Mouse (Mus musculus): ENCODE data around the gene Arap1. TPM values are rescaled to one million over a fixed set of nuclear protein-coding genes. Genes with fewer than 3 reads are reported as not detected.

Arap1 gene
- polyA plus RNA-seq, 1 experiment from 2014 or later = 7.0 TPM

- H3K9ac ChIP-seq (replicated peaks) = peak overlapping the region; percentile 53
- peak overlapping the region; percentile 98 for H3K4me2 ChIP-seq (replicated peaks)
- peak overlapping the region; percentile 56 for H3K4me3 ChIP-seq
- peaks cover 15% of the 10 kb centered on the region for H3K4me1 ChIP-seq
- 5% methylated on average over 13 of the region's 13 CpGs for WGBS
- ATAC-seq (replicated peaks) = 0 out of 2 replicates have a peak, but pooled peaks have one; percentile 12
- H3K36me3 ChIP-seq = no peaks in the 10 kb centered on the region
- H3K27me3 ChIP-seq = peaks cover 14% of the 10 kb centered on the region; the same call in 1 of the 2 replicates
- H3K27ac ChIP-seq (replicated peaks) = no peak overlapping the region
- no peaks in the 10 kb centered on the region for H3K9me3 ChIP-seq
Measured at GRCm38 (mm10) chr7:101348312-101348711, 445 bp downstream of the Arap1 start.

GRCm38 (mm10) chr7:101349861-101350260 is 2.0 kb downstream of the Arap1 start:
- peak; percentile 21; the same call in 1 of the 2 replicates for ATAC-seq (replicated peaks)
- H3K27me3 ChIP-seq = peaks cover 14% of the 10 kb centered on the region; the same call in 1 of the 2 replicates
- no peak overlapping the region for H3K4me2 ChIP-seq (replicated peaks)

GRCm38 (mm10) chr7:101352404-101352803 is 4.5 kb downstream of the Arap1 start:
- ATAC-seq (replicated peaks) = no peak
- H3K4me2 ChIP-seq (replicated peaks) = no peak overlapping the region

More at GRCm38 (mm10) chr7:101349861-101350260, 2.0 kb downstream of the Arap1 start:
- Histone ChIP-seq H3K27ac (replicated peaks) (no peak overlapping the region), H3K36me3 (no peaks in the 10 kb centered on the region), H3K9me3 (no peaks in the 10 kb centered on the region), H3K9ac (replicated peaks) (no peak overlapping the region), H3K4me3 (no peak overlapping the region), H3K4me1 (peaks cover 15% of the 10 kb centered on the region)
- 23% methylated on average over 2 of the region's 2 CpGs for WGBS

DNA sequence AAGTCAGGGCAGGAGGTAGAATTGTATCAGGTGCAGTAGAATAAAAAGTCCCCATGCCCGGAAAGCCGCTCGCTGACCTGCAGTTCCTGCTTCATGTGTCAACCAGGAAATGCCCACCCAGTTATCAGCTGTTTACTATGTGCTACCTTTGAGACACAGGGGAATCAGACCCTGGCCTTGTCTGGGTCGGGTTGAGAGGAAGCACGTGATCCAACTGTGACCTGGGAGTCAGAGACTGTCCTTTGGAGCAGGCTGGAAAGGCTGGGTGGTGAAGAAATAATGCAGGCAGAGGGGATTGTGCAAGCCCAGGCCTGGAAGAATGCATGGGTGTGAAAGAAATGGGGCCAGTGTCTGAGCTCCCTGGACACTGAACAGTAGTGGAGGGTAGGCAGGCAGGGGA is 6.6 kb downstream of the Arap1 start:
- no peak for ATAC-seq (replicated peaks)
- Histone ChIP-seq H3K4me1 (no peaks in the 10 kb centered on the region), H3K4me2 (replicated peaks) (no peak overlapping the region), H3K36me3 (no peaks in the 10 kb centered on the region), H3K4me3 (no peak overlapping the region), H3K27ac (replicated peaks) (no peak overlapping the region), H3K9me3 (no peaks in the 10 kb centered on the region), H3K9ac (replicated peaks) (no peak overlapping the region), H3K27me3 (0 out of 2 replicates have a peak, but pooled peaks cover under 1% of the 10 kb centered on the region)
- 90% methylated on average over 5 of the region's 5 CpGs for WGBS

More at GRCm38 (mm10) chr7:101352404-101352803, 4.5 kb downstream of the Arap1 start:
- no peak overlapping the region for H3K9ac ChIP-seq (replicated peaks)
- no peaks in the 10 kb centered on the region for H3K36me3 ChIP-seq
- H3K4me3 ChIP-seq = no peak overlapping the region
- 78% methylated on average over 4 of the region's 4 CpGs for WGBS
- H3K4me1 ChIP-seq = peaks cover 14% of the 10 kb centered on the region
- peaks cover 14% of the 10 kb centered on the region; the same call in 1 of the 2 replicates for H3K27me3 ChIP-seq
- no peaks in the 10 kb centered on the region for H3K9me3 ChIP-seq
- H3K27ac ChIP-seq (replicated peaks) = no peak overlapping the region

GRCm38 (mm10) chr7:101355551-101356100 is 7.8 kb downstream of the Arap1 start:
- WGBS = 87% methylated on average over 6 of the region's 6 CpGs
- Histone ChIP-seq H3K4me3 (no peak overlapping the region), H3K27me3 (no peaks in the 10 kb centered on the region), H3K9me3 (no peaks in the 10 kb centered on the region), H3K4me1 (no peaks in the 10 kb centered on the region), H3K9ac (replicated peaks) (no peak overlapping the region), H3K36me3 (no peaks in the 10 kb centered on the region), H3K27ac (replicated peaks) (no peak overlapping the region), H3K4me2 (replicated peaks) (no peak overlapping the region)
- no peak for ATAC-seq (replicated peaks)

DNA sequence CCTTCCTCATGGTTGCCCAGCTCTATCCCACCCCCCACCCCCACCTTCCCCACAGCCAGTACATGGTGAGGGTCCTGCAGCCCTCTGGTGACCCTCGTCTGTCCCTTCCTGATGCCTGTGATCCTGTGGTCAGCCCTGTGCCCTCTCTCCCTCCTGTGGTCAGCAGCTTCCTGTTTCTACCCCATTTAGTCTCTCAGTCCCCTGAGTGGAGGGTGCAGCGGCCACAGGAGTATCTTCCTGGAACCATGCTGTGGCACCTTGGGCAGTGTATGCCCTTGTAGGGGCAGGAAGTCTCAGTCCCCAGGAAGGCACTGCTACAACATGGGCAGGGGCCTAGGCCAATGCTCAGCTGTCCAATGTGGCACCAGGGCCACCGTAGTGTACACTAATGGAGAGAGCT is 9.0 kb downstream of the Arap1 start:
- Histone ChIP-seq H3K9me3 (no peaks in the 10 kb centered on the region), H3K4me3 (no peak overlapping the region), H3K27me3 (no peaks in the 10 kb centered on the region), H3K4me1 (no peaks in the 10 kb centered on the region), H3K36me3 (no peaks in the 10 kb centered on the region), H3K4me2 (replicated peaks) (no peak overlapping the region), H3K9ac (replicated peaks) (no peak overlapping the region), H3K27ac (replicated peaks) (no peak overlapping the region)
- ATAC-seq (replicated peaks) = no peak
- 85% methylated on average over 3 of the region's 3 CpGs for WGBS

- 73% methylated on average over 3 of the region's 3 CpGs for WGBS
- ATAC-seq (replicated peaks) = no peak
- H3K36me3 ChIP-seq = no peaks in the 10 kb centered on the region
Measured at GRCm38 (mm10) chr7:101360406-101360805, 12.5 kb downstream of the Arap1 start.

DNA sequence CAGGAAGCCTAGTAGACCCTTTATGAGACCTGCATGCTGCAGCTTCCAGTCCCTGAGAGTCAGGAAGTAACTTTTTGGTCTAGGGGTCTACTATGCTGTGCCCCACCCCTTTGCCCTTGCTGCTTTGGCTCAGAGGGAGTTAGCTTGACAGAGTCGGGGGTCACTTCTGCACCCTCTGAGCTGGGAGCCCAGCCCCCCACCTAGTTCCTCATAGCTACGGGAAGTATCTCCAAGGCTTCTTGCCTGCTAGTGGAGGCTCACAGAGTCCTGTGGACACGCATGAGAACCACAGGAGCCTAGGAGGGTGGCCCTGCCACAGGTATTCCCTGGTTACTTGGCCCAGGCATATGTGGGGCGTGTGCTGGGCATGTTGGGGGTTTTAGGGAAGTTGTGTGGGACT is 13.2 kb downstream of the Arap1 start:
- H3K27me3 ChIP-seq = no peaks in the 10 kb centered on the region
- H3K4me2 ChIP-seq (replicated peaks) = no peak overlapping the region
- WGBS = 86% methylated on average over 4 of the region's 4 CpGs
- no peaks in the 10 kb centered on the region for H3K36me3 ChIP-seq
- no peak overlapping the region for H3K9ac ChIP-seq (replicated peaks)
- no peaks in the 10 kb centered on the region for H3K4me1 ChIP-seq
- no peak for ATAC-seq (replicated peaks)
- H3K4me3 ChIP-seq = no peak overlapping the region
- H3K9me3 ChIP-seq = no peaks in the 10 kb centered on the region
- H3K27ac ChIP-seq (replicated peaks) = no peak overlapping the region

More at GRCm38 (mm10) chr7:101360406-101360805, 12.5 kb downstream of the Arap1 start:
- Histone ChIP-seq H3K4me2 (replicated peaks) (no peak overlapping the region), H3K4me1 (no peaks in the 10 kb centered on the region), H3K9me3 (no peaks in the 10 kb centered on the region), H3K27ac (replicated peaks) (no peak overlapping the region), H3K9ac (replicated peaks) (no peak overlapping the region), H3K4me3 (no peak overlapping the region), H3K27me3 (no peaks in the 10 kb centered on the region)

DNA sequence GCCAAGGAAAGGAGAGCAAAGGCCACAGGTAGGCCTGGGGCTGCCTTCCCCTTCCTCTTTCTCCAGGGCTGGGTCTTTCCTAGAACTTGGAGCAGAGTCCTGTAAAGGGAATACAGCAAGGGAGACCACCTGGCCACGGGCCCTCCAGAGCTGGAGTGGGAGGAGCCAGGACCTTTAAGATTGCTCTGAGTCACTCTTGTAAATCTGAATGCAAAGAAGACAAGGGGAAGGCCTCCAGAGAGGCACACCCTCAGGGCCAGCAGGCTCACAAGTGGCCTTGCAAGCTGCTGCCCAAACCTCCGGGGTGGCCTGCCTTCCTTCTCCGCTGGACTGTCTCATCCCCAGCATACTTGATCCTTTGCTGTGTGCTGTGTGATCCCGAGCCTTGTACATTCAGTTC is 13.9 kb downstream of the Arap1 start:
- H3K4me1 ChIP-seq = no peaks in the 10 kb centered on the region
- H3K36me3 ChIP-seq = no peaks in the 10 kb centered on the region
- no peak overlapping the region for H3K4me2 ChIP-seq (replicated peaks)
- H3K9ac ChIP-seq (replicated peaks) = no peak overlapping the region
- H3K27ac ChIP-seq (replicated peaks) = no peak overlapping the region
- no peaks in the 10 kb centered on the region for H3K9me3 ChIP-seq
- no peaks in the 10 kb centered on the region for H3K27me3 ChIP-seq
- no peak overlapping the region for H3K4me3 ChIP-seq
- no peak for ATAC-seq (replicated peaks)
- WGBS = 71% methylated on average over 4 of the region's 4 CpGs

DNA sequence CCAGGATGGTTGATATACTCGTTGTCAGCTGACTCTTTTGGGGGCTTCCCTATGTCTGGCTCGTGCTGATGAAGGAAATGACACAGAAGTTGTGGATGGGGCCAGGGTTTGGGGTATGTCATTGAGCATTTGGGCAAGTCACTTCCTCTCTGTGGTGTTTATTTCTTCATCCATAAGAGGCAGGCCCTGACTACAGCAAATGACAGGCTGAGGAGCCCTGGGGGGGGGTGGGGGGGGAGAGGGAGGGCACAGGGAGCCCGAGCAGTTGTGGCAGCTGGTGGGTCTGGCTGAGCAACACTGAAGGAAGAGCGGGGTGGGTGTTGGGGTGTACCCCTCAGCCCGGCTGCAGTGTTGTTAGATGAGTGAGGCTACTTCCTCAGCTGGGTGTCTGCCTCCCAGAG is 14.9 kb downstream of the Arap1 start:
- WGBS = 73% methylated on average over 5 of the region's 5 CpGs
- no peak for ATAC-seq (replicated peaks)
- no peaks in the 10 kb centered on the region for H3K9me3 ChIP-seq
- no peaks in the 10 kb centered on the region for H3K4me1 ChIP-seq
- no peaks in the 10 kb centered on the region for H3K27me3 ChIP-seq
- no peak overlapping the region for H3K4me2 ChIP-seq (replicated peaks)
- no peaks in the 10 kb centered on the region for H3K36me3 ChIP-seq
- no peak overlapping the region for H3K4me3 ChIP-seq
- H3K9ac ChIP-seq (replicated peaks) = no peak overlapping the region
- no peak overlapping the region for H3K27ac ChIP-seq (replicated peaks)

DNA sequence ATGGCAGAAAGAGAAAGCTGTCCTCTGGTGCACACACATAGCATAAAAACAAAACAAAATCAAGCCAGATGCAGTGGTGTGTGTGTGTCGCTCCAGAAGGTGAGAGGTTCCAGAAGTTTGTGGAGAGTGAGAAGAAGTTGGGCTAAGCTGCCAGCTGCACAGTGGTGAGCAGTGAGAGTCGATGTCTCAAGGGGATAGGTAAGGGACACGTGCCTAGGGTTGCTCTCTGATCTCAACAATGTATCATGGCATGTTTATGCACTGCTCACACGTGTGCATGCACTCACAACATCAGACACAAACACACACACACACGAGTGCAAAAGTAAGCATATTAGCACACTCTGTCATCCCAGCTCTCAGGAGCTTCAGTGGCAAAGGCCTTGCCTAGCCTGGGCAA is 16.0 kb downstream of the Arap1 start:
- Histone ChIP-seq H3K9ac (replicated peaks) (no peak overlapping the region), H3K27ac (replicated peaks) (no peak overlapping the region), H3K36me3 (no peaks in the 10 kb centered on the region), H3K4me3 (no peak overlapping the region), H3K4me1 (no peaks in the 10 kb centered on the region), H3K9me3 (no peaks in the 10 kb centered on the region), H3K27me3 (no peaks in the 10 kb centered on the region), H3K4me2 (replicated peaks) (no peak overlapping the region)
- no peak for ATAC-seq (replicated peaks)
- 81% methylated on average over 5 of the region's 5 CpGs for WGBS

- Histone ChIP-seq H3K27me3 (no peaks in the 10 kb centered on the region), H3K4me3 (no peak overlapping the region), H3K4me1 (no peaks in the 10 kb centered on the region), H3K9me3 (no peaks in the 10 kb centered on the region), H3K36me3 (no peaks in the 10 kb centered on the region), H3K4me2 (replicated peaks) (no peak overlapping the region), H3K9ac (replicated peaks) (no peak overlapping the region), H3K27ac (replicated peaks) (no peak overlapping the region)
- WGBS = 63% methylated on average over 11 of the region's 11 CpGs
- ATAC-seq (replicated peaks) = no peak
Measured at GRCm38 (mm10) chr7:101367901-101368852, 20.3 kb downstream of the Arap1 start.

Measured in forebrain, embryonic 15.5 days (tissue).